Mouse (Mus musculus) kidney, adult 2 months (tissue): ENCODE data around the gene Prmt1. TPM values are rescaled to one million over a fixed set of nuclear protein-coding genes. Genes with fewer than 3 reads are reported as not detected.
"Not testable (repeated sequence)": the region's sequence is repeated elsewhere in the genome, so short reads cannot be mapped to it uniquely, and the experiment has no call there.

Experiments
- DNase-seq: peaks from one replicate; pipeline ENCODE4 v3.0.0; 2021
- H3K27ac ChIP-seq: fragments of 200-500 bp; 2 replicates; pipeline ENCODE4 v1.5.1; 2012; ENCODE audit warnings: low read depth, low read length, control low read depth, inconsistent platforms; ENCODE audit not compliant: insufficient read depth
- H3K27me3 ChIP-seq: fragments of 200-500 bp; replicated peaks from 2 replicates; pipeline ENCODE4 v1.6.1; 2012; ENCODE audit warnings: mild to moderate bottlenecking, moderate library complexity, low read length, inconsistent platforms; ENCODE audit not compliant: control insufficient read depth, insufficient read depth
- H3K36me3 ChIP-seq: fragments of 200-500 bp; 2 replicates; pipeline ENCODE4 v1.6.1; 2012; ENCODE audit warnings: mild to moderate bottlenecking, moderate library complexity, low read length, inconsistent platforms; ENCODE audit not compliant: control insufficient read depth, insufficient read depth
- H3K4me1 ChIP-seq: fragments of 200-500 bp; 2 replicates; pipeline ENCODE4 v1.6.1; 2011; ENCODE audit warnings: low read length; ENCODE audit not compliant: control insufficient read depth, insufficient read depth
- H3K4me3 ChIP-seq: fragments of 200-500 bp; 2 replicates; pipeline ENCODE4 v1.5.1; 2011; ENCODE audit warnings: mild to moderate bottlenecking, low read depth, low read length, control low read depth; ENCODE audit not compliant: insufficient read depth
- CTCF ChIP-seq: fragments of 200-500 bp; conservative IDR thresholded peaks from 2 replicates; pipeline ENCODE4 v1.5.1; 2011; ENCODE audit warnings: low read depth, mild to moderate bottlenecking, control low read depth, low read length, moderate library complexity, mixed read lengths; ENCODE audit not compliant: insufficient read depth, insufficient read length
- POLR2A ChIP-seq: fragments of 200-500 bp; IDR thresholded peaks from one replicate; pipeline ENCODE4 v1.6.1; 2011; ENCODE audit warnings: low read depth, low read length, control low read depth
- WGBS: fragments of 180-500 bp; shearing (Covaris S2); methylation state at CpG from one replicate; pipeline ENCODE4 v1.1.7; 2018; 5-methylcytosine and 5-hydroxymethylcytosine counted together
- polyA plus RNA-seq: library from polyadenylated mRNA; depleted of rRNA; stranded (reverse); fragments of >200 nt; gene quantifications from 2 replicates; pipeline ENCODE4 v1.2.3, GENCODE M21; 2012

Prmt1 gene
- polyA plus RNA-seq, 1 experiment: 95.4 TPM

GRCm38 (mm10) chr7:45026256-45026655 is 39.9 kb upstream of the Prmt1 start:
- WGBS: 59% methylated on average over 2 of the region's 2 CpGs
- TF ChIP-seq POLR2A: no peak
- no peak for TF ChIP-seq CTCF
- Histone ChIP-seq H3K27ac (no peak overlapping the region), H3K36me3 (peaks cover 1% of the 10 kb centered on the region), H3K4me3 (no peak overlapping the region), H3K4me1 (no peaks in the 10 kb centered on the region), H3K27me3 (no peaks in the 10 kb centered on the region)
- DNase-seq: no peak

GRCm38 (mm10) chr7:45025601-45026220 is 39.3 kb upstream of the Prmt1 start:
- H3K4me3 ChIP-seq: no peak overlapping the region
- WGBS: 66% methylated on average over 8 of the region's 8 CpGs
- peaks cover 1% of the 10 kb centered on the region for H3K36me3 ChIP-seq
- H3K4me1 ChIP-seq: no peaks in the 10 kb centered on the region
- no peak for DNase-seq
- TF ChIP-seq POLR2A (no peak), CTCF (no peak)
- no peaks in the 10 kb centered on the region for H3K27me3 ChIP-seq
- H3K27ac ChIP-seq: no peak overlapping the region

- H3K27ac ChIP-seq: no peak overlapping the region
- no peaks in the 10 kb centered on the region for H3K27me3 ChIP-seq
- no peak for DNase-seq
- TF ChIP-seq POLR2A (no peak), CTCF (no peak)
- no peaks in the 10 kb centered on the region for H3K4me1 ChIP-seq
- no peaks in the 10 kb centered on the region for H3K36me3 ChIP-seq
- WGBS: 74% methylated on average over 15 of the region's 15 CpGs
- H3K4me3 ChIP-seq: no peak overlapping the region
These were observed 38.2 kb upstream of the Prmt1 start for GRCm38 (mm10) chr7:45024281-45025248.

- not testable (repeated sequence) for H3K4me1 ChIP-seq, DNase-seq, H3K4me3 ChIP-seq, H3K36me3 ChIP-seq, H3K27ac ChIP-seq, H3K27me3 ChIP-seq
- 54% methylated on average over 5 of the region's 5 CpGs for WGBS
- TF ChIP-seq CTCF: peak; percentile 25; the same call in 1 of the 2 replicates
These were observed 37.3 kb upstream of the Prmt1 start for GRCm38 (mm10) chr7:45023711-45024110.

- H3K27me3 ChIP-seq: no peaks in the 10 kb centered on the region
- TF ChIP-seq CTCF (no peak), POLR2A (no peak)
- WGBS: 80% methylated on average over 9 of the region's 9 CpGs
- H3K4me1 ChIP-seq: peaks cover 3% of the 10 kb centered on the region; the same call in 1 of the 2 replicates
- H3K27ac ChIP-seq: no peak overlapping the region
- DNase-seq: no peak
- no peak overlapping the region for H3K4me3 ChIP-seq
- H3K36me3 ChIP-seq: no peaks in the 10 kb centered on the region
These were observed 33.9 kb upstream of the Prmt1 start for GRCm38 (mm10) chr7:45020225-45020624.

GRCm38 (mm10) chr7:45019031-45019571 is 32.7 kb upstream of the Prmt1 start:
- peak; percentile 87 for DNase-seq
- H3K27ac ChIP-seq: peak overlapping the region; percentile 81
- TF ChIP-seq POLR2A: no peak
- TF ChIP-seq CTCF: no peak
- no peaks in the 10 kb centered on the region for H3K36me3 ChIP-seq
- 32% methylated on average over 8 of the region's 8 CpGs for WGBS
- H3K4me3 ChIP-seq: peak overlapping the region; percentile 50
- peaks cover 3% of the 10 kb centered on the region; the same call in 1 of the 2 replicates for H3K4me1 ChIP-seq
- H3K27me3 ChIP-seq: no peaks in the 10 kb centered on the region
